Mouse (Mus musculus) Patski (cell line): ENCODE measurements at regions not wholly inside any gene's neighbourhood (a gene's known extent, or its start where the extent isn't known, plus 50 kb on each side); places are given as distances from the start of the nearest gene placed in this dataset.

Source experiments
- ATAC-seq: fragments of 100-300 bp; one replicate; pipeline ENCODE4 v1.8.0; 2021
- CTCF ChIA-PET: fragments of 350-600 bp; sonication (Branson Sonifier 250); formaldehyde crosslinking; loops from one replicate; lab custom pipeline; 2022; ENCODE audit warnings: inconsistent platforms; lab: Charles Lee
- POLR2A ChIA-PET: fragments of 350-600 bp; sonication (Branson Sonifier 250); formaldehyde crosslinking; loops from one replicate; lab custom pipeline; 2022; ENCODE audit warnings: antibody characterized with exemption, inconsistent platforms; lab: Charles Lee
- DNase-seq: peaks from one replicate; pipeline ENCODE4 v3.0.0-alpha.2; 2011; ENCODE audit warnings: low read depth, low spot score
- H3K27me3 ChIP-seq: fragments of 371-371 bp; one replicate; pipeline ENCODE4 v1.5.1; 2021
- CTCF ChIP-seq: fragments of 100-300 bp; IDR thresholded peaks from one replicate; pipeline ENCODE4 v1.5.1; 2021
- in situ Hi-C: fragments of 300-500 bp; cut with MboI; formaldehyde crosslinking; loops from 3 replicates; pipeline ENCODE4 v1.11.1; 2018; ENCODE audit warnings: low pct_unique_long_range_greater_than_20kb, mixed read lengths

GRCm38 (mm10) chr12:39927902-39928301 lies 109.9 kb downstream of the Arl4a start:
- POLR2A ChIA-PET, result no interaction called here

GRCm38 (mm10) chr12:39927014-39927413 lies 110.8 kb downstream of the Arl4a start:
- peaks cover 5% of the 10 kb centered on the region for H3K27me3 ChIP-seq
- CTCF ChIA-PET, result no interaction called here
- DNase-seq, result no peak
- ATAC-seq, result no peak
- no peak for TF ChIP-seq CTCF
- in situ Hi-C loops, result loop anchor here (25.0 kb wide), 1 partner anchor 260 kb away; the partner anchor contains the start of gene Lsmem1
- POLR2A ChIA-PET, result no interaction called here

More at GRCm38 (mm10) chr12:39927902-39928301, 109.9 kb downstream of the Arl4a start:
- in situ Hi-C loops, result loop anchor here (25.0 kb wide), 1 partner anchor 259 kb away; the partner anchor contains the start of gene Lsmem1
- H3K27me3 ChIP-seq, result peaks cover 5% of the 10 kb centered on the region
- ATAC-seq (no peak), DNase-seq (no peak)
- CTCF ChIA-PET, result no interaction called here
- TF ChIP-seq CTCF, result no peak

GRCm38 (mm10) chr12:39921481-39921880 lies 116.3 kb downstream of the Arl4a start:
- CTCF ChIA-PET, result no interaction called here
- in situ Hi-C loops, result no loop called here
- no peak for ATAC-seq

GRCm38 (mm10) chr12:39920466-39920913 lies 117.3 kb downstream of the Arl4a start:
- in situ Hi-C loops, result no loop called here
- ChIA-PET CTCF (interaction anchor here (0.9 kb wide), 1 partner anchor 15 kb away, joined by 3 read pairs; no protein-coding TSS in a partner anchor), POLR2A (interaction anchor here (0.6 kb wide), 1 partner anchor 81 kb away, joined by 3 read pairs; no protein-coding TSS in a partner anchor)
- TF ChIP-seq CTCF, result no peak
- DNase-seq, result peak; percentile 91
- peaks cover 4% of the 10 kb centered on the region for H3K27me3 ChIP-seq
- peak; percentile 98 for ATAC-seq

More at GRCm38 (mm10) chr12:39921481-39921880, 116.3 kb downstream of the Arl4a start:
- POLR2A ChIA-PET, result no interaction called here
- H3K27me3 ChIP-seq, result peaks cover 2% of the 10 kb centered on the region
- DNase-seq, result no peak
- TF ChIP-seq CTCF, result no peak

GRCm38 (mm10) chr12:39919909-39920308 lies 117.9 kb downstream of the Arl4a start:
- ChIA-PET POLR2A (no interaction called here), CTCF (interaction anchor here (0.9 kb wide), 1 partner anchor 15 kb away, joined by 3 read pairs; no protein-coding TSS in a partner anchor)
- no peak for ATAC-seq
- no peak for DNase-seq
- H3K27me3 ChIP-seq, result peaks cover 4% of the 10 kb centered on the region
- no peak for TF ChIP-seq CTCF
- in situ Hi-C loops, result no loop called here

GRCm38 (mm10) chr12:39888493-39888892 lies 149.3 kb downstream of the Arl4a start:
- CTCF ChIA-PET, result no interaction called here
- in situ Hi-C loops, result no loop called here
- no peak for TF ChIP-seq CTCF
- H3K27me3 ChIP-seq, result no peaks in the 10 kb centered on the region
- ATAC-seq (no peak), DNase-seq (no peak)
- POLR2A ChIA-PET, result no interaction called here

- DNase-seq, result no peak
- TF ChIP-seq CTCF, result no peak
- ATAC-seq, result no peak
- no peaks in the 10 kb centered on the region for H3K27me3 ChIP-seq
- CTCF ChIA-PET, result interaction anchor here (1.4 kb wide), 1 partner anchor 10 kb away, joined by 4 read pairs; no protein-coding TSS in a partner anchor
- in situ Hi-C loops, result no loop called here
- POLR2A ChIA-PET, result no interaction called here
Observed at GRCm38 (mm10) chr12:39885366-39885765, 152.5 kb downstream of the Arl4a start.

GRCm38 (mm10) chr12:39880309-39880708 lies 157.5 kb downstream of the Arl4a start:
- H3K27me3 ChIP-seq, result no peaks in the 10 kb centered on the region
- ChIA-PET CTCF (no interaction called here), POLR2A (no interaction called here)
- ATAC-seq (no peak), DNase-seq (no peak)
- in situ Hi-C loops, result no loop called here
- TF ChIP-seq CTCF, result no peak

- in situ Hi-C loops, result no loop called here
Observed at GRCm38 (mm10) chr12:39873917-39874316, 163.9 kb downstream of the Arl4a start.

GRCm38 (mm10) chr12:39861797-39862196 lies 176.0 kb downstream of the Arl4a start:
- ATAC-seq, result no peak
- ChIA-PET CTCF (no interaction called here), POLR2A (no interaction called here)
- peaks cover 3% of the 10 kb centered on the region for H3K27me3 ChIP-seq
- in situ Hi-C loops, result no loop called here
- no peak for DNase-seq
- TF ChIP-seq CTCF, result no peak

More at GRCm38 (mm10) chr12:39873917-39874316, 163.9 kb downstream of the Arl4a start:
- CTCF ChIA-PET, result no interaction called here
- ATAC-seq, result no peak
- DNase-seq, result no peak
- H3K27me3 ChIP-seq, result peaks cover 4% of the 10 kb centered on the region
- POLR2A ChIA-PET, result no interaction called here
- TF ChIP-seq CTCF, result no peak

- no peaks in the 10 kb centered on the region for H3K27me3 ChIP-seq
- CTCF ChIA-PET, result no interaction called here
- TF ChIP-seq CTCF, result no peak
- DNase-seq, result no peak
- in situ Hi-C loops, result no loop called here
- ATAC-seq, result no peak
- POLR2A ChIA-PET, result no interaction called here
Observed at GRCm38 (mm10) chr12:39851610-39852009, 186.2 kb downstream of the Arl4a start.
